In genomic region chr12:9802284-9802683, GRCm38 (mm10) we compare ENCODE assay signal across 27 mouse cellular contexts.
DNase-seq lines count a peak whose midpoint lies in the region; ATAC-seq and TF ChIP-seq lines count a peak whose summit lies in the region.
"Had no signal": no experiment of that assay in that cellular context is flagged by ENCODE, and none has a peak within 500 bp of the region (broad histone marks: within the 10 kb centered on the region; RNA-seq: fewer than 3 reads in every experiment).

No protein-coding gene starts in this region.

- H3K9me3 ChIP-seq in limb, embryonic 11.5 days (ENCODE audit: control insufficient read depth, low read length) = no peaks in the 10 kb centered on the region
- no peaks in the 10 kb centered on the region for H3K9me3 ChIP-seq in limb, embryonic 10.5 days (replicated peaks)
- no peaks in the 10 kb centered on the region for H3K9me3 ChIP-seq in midbrain, embryonic 13.5 days
- H3K9me3 ChIP-seq: embryonic facial prominence, embryonic 10.5 days; embryonic facial prominence, embryonic 13.5 days; forebrain, embryonic 12.5 days; forebrain, embryonic 15.5 days; heart, embryonic 10.5 days; heart, embryonic 13.5 days had no signal

- no peaks in the 10 kb centered on the region for H3K36me3 ChIP-seq in kidney, adult 2 months (ENCODE audit: control insufficient read depth, insufficient read depth, low read length)
- H3K36me3 ChIP-seq in limb, embryonic 11.5 days (ENCODE audit: control insufficient read depth, insufficient read depth, low read length) = no peaks in the 10 kb centered on the region
- no peaks in the 10 kb centered on the region for H3K36me3 ChIP-seq in limb, embryonic 10.5 days
- no peaks in the 10 kb centered on the region for H3K36me3 ChIP-seq in midbrain, embryonic 13.5 days
- H3K36me3 ChIP-seq: embryonic facial prominence, embryonic 10.5 days; embryonic facial prominence, embryonic 13.5 days; forebrain, embryonic 12.5 days; forebrain, embryonic 15.5 days; heart, embryonic 10.5 days; heart, embryonic 13.5 days had no signal

- ATAC-seq in limb, embryonic 11.5 days (ENCODE audit: insufficient number of reproducible peaks, low FRiP score, low TSS enrichment, low read depth) = peak; percentile 51; the same call in 1 of the 2 replicates
- ATAC-seq in midbrain, embryonic 13.5 days = no peak
- ATAC-seq: CD4-positive, CD25-positive, alpha-beta regulatory T cell, adult 4 months; forebrain, embryonic 15.5 days; hindbrain, postnatal 0 days had no signal

- H3K27ac ChIP-seq in kidney, adult 2 months (ENCODE audit: insufficient read depth, low read depth, low read length) = no peak overlapping the region
- H3K27ac ChIP-seq in limb, embryonic 11.5 days (replicated peaks; ENCODE audit: low read depth, low read length) = no peak overlapping the region
- H3K27ac ChIP-seq in limb, embryonic 10.5 days = no peak overlapping the region
- no peak overlapping the region for H3K27ac ChIP-seq in midbrain, embryonic 13.5 days
- H3K27ac ChIP-seq: embryonic facial prominence, embryonic 10.5 days; embryonic facial prominence, embryonic 13.5 days; forebrain, embryonic 12.5 days; forebrain, embryonic 15.5 days; heart, adult 2 months; heart, embryonic 10.5 days; heart, embryonic 13.5 days; hindbrain, embryonic 14.5 days; hindbrain, postnatal 0 days had no signal

- H3K4me1 ChIP-seq in kidney, adult 2 months (ENCODE audit: control insufficient read depth, insufficient read depth, low read length) = peaks cover 6% of the 10 kb centered on the region
- H3K4me1 ChIP-seq in limb, embryonic 11.5 days (ENCODE audit: control insufficient read depth, insufficient read depth, low read length) = no peaks in the 10 kb centered on the region
- 0 out of 2 replicates have a peak, but pooled peaks cover 4% of the 10 kb centered on the region for H3K4me1 ChIP-seq in limb, embryonic 10.5 days
- no peaks in the 10 kb centered on the region for H3K4me1 ChIP-seq in midbrain, embryonic 13.5 days (replicated peaks)
- H3K4me1 ChIP-seq: embryonic facial prominence, embryonic 10.5 days; embryonic facial prominence, embryonic 13.5 days; forebrain, embryonic 12.5 days; forebrain, embryonic 15.5 days; heart, embryonic 10.5 days had no signal

- no peak overlapping the region for H3K4me3 ChIP-seq in kidney, adult 2 months (ENCODE audit: insufficient read depth, low read depth, low read length)
- no peak overlapping the region for H3K4me3 ChIP-seq in limb, embryonic 11.5 days (ENCODE audit: low read depth, low read length)
- no peak overlapping the region for H3K4me3 ChIP-seq in limb, embryonic 10.5 days
- H3K4me3 ChIP-seq in midbrain, embryonic 13.5 days (replicated peaks) = no peak overlapping the region
- H3K4me3 ChIP-seq: embryonic facial prominence, embryonic 10.5 days; embryonic facial prominence, embryonic 13.5 days; erythroblast, embryonic 14.5 days; forebrain, embryonic 12.5 days; forebrain, embryonic 15.5 days; heart, adult 2 months; heart, embryonic 10.5 days; heart, embryonic 13.5 days had no signal

- no peak for TF ChIP-seq CTCF in kidney, adult 2 months (conservative IDR thresholded peaks at IDR 0.05; ENCODE audit: insufficient read depth, insufficient read length, low read depth, low read length)

- no peak for TF ChIP-seq POLR2A in kidney, adult 2 months (IDR thresholded peaks at IDR 0.05; ENCODE audit: low read depth, low read length)

- DNase-seq in kidney, adult 2 months = peak; percentile 0
- no peak for DNase-seq in kidney, adult 18-20 months
- DNase-seq in limb, embryonic 11.5 days (ENCODE audit: low spot score) = no peak
- DNase-seq in limb, embryonic 10.5 days (ENCODE audit: low spot score) = no peak
- peak; percentile 14 for DNase-seq in yolk sac, embryonic 10.5 days (ENCODE audit: low spot score)
- DNase-seq: adrenal gland, adult 2 months; adrenal gland, postnatal 14 days; cerebellum, adult 11 months; cerebellum, adult 2 months; cerebellum, adult 9-11 months; cerebellum, postnatal 25 days; gastrocnemius, postnatal 10 days; gastrocnemius, postnatal 36 days; heart, adult 2 months; heart, postnatal 14 days; heart, postnatal 4 days had no signal

- no peaks in the 10 kb centered on the region for H3K27me3 ChIP-seq in kidney, adult 2 months (replicated peaks; ENCODE audit: control insufficient read depth, insufficient read depth, low read length)
- no peaks in the 10 kb centered on the region for H3K27me3 ChIP-seq in limb, embryonic 11.5 days (ENCODE audit: control insufficient read depth, insufficient read depth, low read length)
- no peaks in the 10 kb centered on the region for H3K27me3 ChIP-seq in limb, embryonic 10.5 days (ENCODE audit: low read depth, poor library complexity, severe bottlenecking)
- no peaks in the 10 kb centered on the region for H3K27me3 ChIP-seq in midbrain, embryonic 13.5 days
- H3K27me3 ChIP-seq: embryonic facial prominence, embryonic 13.5 days; forebrain, embryonic 12.5 days; forebrain, embryonic 15.5 days; heart, embryonic 13.5 days had no signal

- no peak overlapping the region for H3K4me2 ChIP-seq in limb, embryonic 11.5 days (ENCODE audit: low read depth, severe bottlenecking)
- no peak overlapping the region for H3K4me2 ChIP-seq in midbrain, embryonic 13.5 days (replicated peaks)
- H3K4me2 ChIP-seq: embryonic facial prominence, embryonic 13.5 days; forebrain, embryonic 12.5 days; forebrain, embryonic 15.5 days; heart, embryonic 13.5 days; hindbrain, embryonic 14.5 days had no signal

- H3K9ac ChIP-seq in limb, embryonic 11.5 days (ENCODE audit: low read length) = no peak overlapping the region
- no peak overlapping the region for H3K9ac ChIP-seq in midbrain, embryonic 13.5 days (replicated peaks)
- H3K9ac ChIP-seq: embryonic facial prominence, embryonic 13.5 days; forebrain, embryonic 12.5 days; forebrain, embryonic 15.5 days; heart, embryonic 13.5 days; hindbrain, embryonic 14.5 days had no signal

- 66% methylated on average over 3 of the region's 3 CpGs for WGBS in kidney, adult 2 months
- WGBS in limb, embryonic 11.5 days = 65% methylated on average over 3 of the region's 3 CpGs
- WGBS in limb, embryonic 10.5 days = 47% methylated on average over 3 of the region's 3 CpGs
- 85% methylated on average over 3 of the region's 3 CpGs for WGBS in midbrain, embryonic 13.5 days

Comparison
In these comparisons a context has a peak if more than half of its experiments do, and no peak if none do; other contexts are left out.
1. DNase-seq: peak in kidney, adult 2 months (single experiment) and yolk sac, embryonic 10.5 days (single experiment); none in kidney, adult 18-20 months (single experiment), limb, embryonic 11.5 days (single experiment) and limb, embryonic 10.5 days (single experiment).